Mouse (Mus musculus) liver, adult 2 months (tissue): ENCODE data around the gene Prdx5.

ENCODE experiments used
- CTCF ChIP-seq: fragments of 200-500 bp; IDR thresholded peaks from 2 replicates; pipeline ENCODE4 v1.5.1; 2011; ENCODE audit warnings: low read depth, low read length, control low read depth
- POLR2A ChIP-seq: fragments of 200-500 bp; IDR thresholded peaks from 2 replicates; pipeline ENCODE4 v1.6.1; 2011; ENCODE audit warnings: low read length, control low read depth; ENCODE audit not compliant: insufficient read depth; ENCODE audit errors: extremely low read depth

GRCm38 (mm10) chr19:6914540-6914939 is 4.6 kb upstream of the Prdx5 start:
- TF ChIP-seq CTCF, result no peak
- TF ChIP-seq POLR2A, result no peak
